Mouse (Mus musculus) liver, embryonic 15.5 days (tissue): ENCODE results near the gene Prdx6b. TPM values are rescaled to one million over a fixed set of nuclear protein-coding genes. Genes with fewer than 3 reads are reported as not detected.

Source experiments
- ATAC-seq: fragments of 200-750 bp; cut with Nextera tagmentation; 2 replicates; pipeline ENCODE4 v1.8.0; 2017; ENCODE audit warnings: moderate number of reproducible peaks, mild to moderate bottlenecking, moderate library complexity; ENCODE audit not compliant: insufficient read depth
- H3K27ac ChIP-seq: fragments of 300-500 bp; sonication (generic); replicated peaks from 2 replicates; pipeline ENCODE4 v1.5.1; 2015; ENCODE audit warnings: mild to moderate bottlenecking, inconsistent platforms
- H3K27me3 ChIP-seq: fragments of 300-500 bp; sonication (generic); 2 replicates; pipeline ENCODE4 v1.6.1; 2015; ENCODE audit warnings: mild to moderate bottlenecking, inconsistent platforms
- H3K36me3 ChIP-seq: fragments of 300-500 bp; sonication (generic); replicated peaks from 2 replicates; pipeline ENCODE4 v1.6.1; 2015; ENCODE audit warnings: moderate library complexity, mild to moderate bottlenecking, inconsistent platforms
- H3K4me1 ChIP-seq: fragments of 300-500 bp; sonication (generic); replicated peaks from 2 replicates; pipeline ENCODE4 v1.6.1; 2015; ENCODE audit warnings: inconsistent platforms
- H3K4me2 ChIP-seq: fragments of 300-500 bp; sonication (generic); 2 replicates; pipeline ENCODE4 v1.6.1; 2015; ENCODE audit warnings: moderate library complexity, mild to moderate bottlenecking, inconsistent platforms
- H3K4me3 ChIP-seq: fragments of 300-500 bp; sonication (generic); replicated peaks from 2 replicates; pipeline ENCODE4 v1.5.1; 2015; ENCODE audit warnings: mild to moderate bottlenecking, inconsistent platforms
- H3K9ac ChIP-seq: fragments of 300-500 bp; sonication (generic); 2 replicates; pipeline ENCODE4 v1.6.1; 2015; ENCODE audit warnings: moderate library complexity, mild to moderate bottlenecking, inconsistent platforms
- H3K9me3 ChIP-seq: fragments of 300-500 bp; sonication (generic); replicated peaks from 2 replicates; pipeline ENCODE4 v1.6.1; 2016; ENCODE audit warnings: inconsistent platforms
- WGBS: fragments of 180-500 bp; shearing (Covaris S2); methylation state at CpG from one replicate; pipeline ENCODE4 v1.1.7; 2015; ENCODE audit warnings: mixed read lengths; ENCODE audit not compliant: insufficient replicate concordance; 5-methylcytosine and 5-hydroxymethylcytosine counted together
- polyA plus RNA-seq: library from polyadenylated mRNA; unstranded; fragments of >200 nt; fragmentation: Nextera tagmentation; extraction: Ambion mirVana; gene quantifications from 2 replicates; pipeline ENCODE4 v1.2.1, GENCODE M21; 2015

The Prdx6b gene
- polyA plus RNA-seq, 1 experiment from 2014 or later, result not detected

- Histone ChIP-seq H3K4me3 (no peak overlapping the region), H3K4me1 (no peaks in the 10 kb centered on the region), H3K9me3 (no peaks in the 10 kb centered on the region), H3K9ac (no peak overlapping the region), H3K4me2 (no peak overlapping the region), H3K36me3 (peaks cover 54% of the 10 kb centered on the region), H3K27ac (no peak overlapping the region), H3K27me3 (no peaks in the 10 kb centered on the region)
- 80% methylated on average over 2 of the region's 2 CpGs for WGBS
- no peak for ATAC-seq
These were observed 33.5 kb downstream of the Prdx6b start for GRCm38 (mm10) chr2:80325779-80326178.

DNA sequence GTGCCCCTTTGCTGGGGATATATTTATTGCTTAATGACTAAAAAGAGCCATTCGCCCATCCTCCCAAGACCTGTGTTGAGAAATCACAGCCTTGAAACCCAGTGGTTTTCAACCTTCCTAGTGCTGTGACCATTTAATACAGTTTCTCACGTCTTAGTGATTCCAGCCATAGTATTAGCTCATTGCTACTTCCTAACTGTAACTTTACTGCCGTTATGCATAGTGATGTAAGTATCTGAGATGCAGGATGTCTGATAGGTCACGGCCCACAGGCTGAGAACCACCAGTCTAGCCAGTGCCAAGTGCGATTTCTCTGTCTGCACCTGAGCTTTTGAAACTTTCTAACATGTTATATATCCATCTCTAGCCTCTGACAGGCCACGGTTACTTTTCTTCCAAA lies 35.0 kb downstream of the Prdx6b start:
- Histone ChIP-seq H3K27me3 (no peaks in the 10 kb centered on the region), H3K27ac (no peak overlapping the region), H3K4me2 (no peak overlapping the region), H3K9ac (no peak overlapping the region), H3K36me3 (peaks cover 47% of the 10 kb centered on the region), H3K4me3 (no peak overlapping the region), H3K4me1 (no peaks in the 10 kb centered on the region), H3K9me3 (no peaks in the 10 kb centered on the region)
- ATAC-seq, result no peak
- 75% methylated on average over 6 of the region's 6 CpGs for WGBS

GRCm38 (mm10) chr2:80328961-80329653 lies 36.8 kb downstream of the Prdx6b start:
- ATAC-seq, result no peak
- H3K9me3 ChIP-seq, result no peaks in the 10 kb centered on the region
- 81% methylated on average over 7 of the region's 7 CpGs for WGBS

GRCm38 (mm10) chr2:80340537-80340936 lies 48.3 kb downstream of the Prdx6b start:
- no peaks in the 10 kb centered on the region for H3K4me1 ChIP-seq
- no peaks in the 10 kb centered on the region for H3K27me3 ChIP-seq
- H3K27ac ChIP-seq, result no peak overlapping the region
- ATAC-seq, result no peak
- H3K9ac ChIP-seq, result no peak overlapping the region
- peaks cover 56% of the 10 kb centered on the region for H3K36me3 ChIP-seq
- no peaks in the 10 kb centered on the region for H3K9me3 ChIP-seq
- no peak overlapping the region for H3K4me3 ChIP-seq
- no peak overlapping the region for H3K4me2 ChIP-seq
- WGBS, result 88% methylated on average over 9 of the region's 9 CpGs

More at GRCm38 (mm10) chr2:80328961-80329653, 36.8 kb downstream of the Prdx6b start:
- no peak overlapping the region for H3K27ac ChIP-seq
- no peak overlapping the region for H3K4me3 ChIP-seq
- H3K27me3 ChIP-seq, result no peaks in the 10 kb centered on the region
- peaks cover 42% of the 10 kb centered on the region for H3K36me3 ChIP-seq
- H3K4me1 ChIP-seq, result no peaks in the 10 kb centered on the region
- H3K9ac ChIP-seq, result no peak overlapping the region
- no peak overlapping the region for H3K4me2 ChIP-seq

Other genes starting within 250 kb of the Prdx6b start
- 2.5 and 3.8 TPM in 2 replicates for gene Pde1a, start 163.0 kb upstream of the Prdx6b start, polyA plus RNA-seq
- 15.8 and 17.7 TPM in 2 replicates for gene Dnajc10, start 23.0 kb downstream of the Prdx6b start, polyA plus RNA-seq
- 0.74 and 0.97 TPM in 2 replicates for gene Frzb, start 155.2 kb downstream of the Prdx6b start, polyA plus RNA-seq